Mouse (Mus musculus) stomach, embryonic 14.5 days (tissue): ENCODE results near the gene Snap23. TPM values are rescaled to one million over a fixed set of nuclear protein-coding genes. Genes with fewer than 3 reads are reported as not detected.

ENCODE experiments used
- polyA plus RNA-seq: library from polyadenylated mRNA; unstranded; fragments of >200 nt; fragmentation: Nextera tagmentation; extraction: Ambion mirVana; gene quantifications from 2 replicates; pipeline ENCODE4 v1.2.1, GENCODE M21; 2014

The Snap23 gene
- polyA plus RNA-seq, 1 experiment from 2014 or later: 52.9 TPM

Other genes with a start within 250 kb of the Snap23 start
- 22.5 and 23.2 TPM in 2 replicates for gene Vps39, start 214.5 kb upstream of the Snap23 start, polyA plus RNA-seq
- gene Ganc, start 163.8 kb upstream of the Snap23 start, polyA plus RNA-seq: 7.6 and 10.5 TPM in 2 replicates
- gene Tmem87a, start 163.6 kb upstream of the Snap23 start, polyA plus RNA-seq: 23.2 and 28.7 TPM in 2 replicates
- 0.42 and 1.1 TPM in 2 replicates for gene Capn3, start 111.7 kb upstream of the Snap23 start, polyA plus RNA-seq
- gene Zfp106, start 3.8 kb upstream of the Snap23 start, polyA plus RNA-seq: 66.6 and 70.8 TPM in 2 replicates
- gene Haus2, start 41.7 kb downstream of the Snap23 start, polyA plus RNA-seq: 24.6 and 26.9 TPM in 2 replicates
- 16.8 and 20.1 TPM in 2 replicates for gene Lrrc57, start 41.8 kb downstream of the Snap23 start, polyA plus RNA-seq
- 10.0 and 10.5 TPM in 2 replicates for gene Stard9, start 61.5 kb downstream of the Snap23 start, polyA plus RNA-seq